Mouse (Mus musculus): ENCODE results near the gene Armc8. TPM values are rescaled to one million over a fixed set of nuclear protein-coding genes. Genes with fewer than 3 reads are reported as not detected.
"Not testable (repeated sequence)": the region's sequence is repeated elsewhere in the genome, so short reads cannot be mapped to it uniquely, and the experiment has no call there.

Armc8 gene
- total RNA-seq (2021): 10 to 100 TPM; 51.2 to 54.6 TPM
- long read RNA-seq, experiment 1, full-length matches to known transcripts: 37 of 54 reads
- long read RNA-seq, experiment 1, partial matches to known transcripts: 9 of 54 reads
- long read RNA-seq, experiment 1, other reads (novel, unspliced or antisense): 8 of 54 reads
- long read RNA-seq, experiment 2, full-length matches to known transcripts: 49 of 68 reads
- long read RNA-seq, experiment 2, partial matches to known transcripts: 3 of 68 reads
- long read RNA-seq, experiment 2, other reads (novel, unspliced or antisense): 16 of 68 reads

- DNase-seq (ENCODE audit: low spot score in 2 of 2): peak; percentile 89 to 90
- intact Hi-C loops (cut with DNase I): no loop called here
These were observed at the start of gene Armc8 for GRCm38 (mm10) chr9:99568347-99569070. Gene Armc8 (minus strand): TSS chr9:99568899.

GRCm38 (mm10) chr9:99612202-99612601 lies 43.5 kb upstream of the Armc8 start, which contains the start of gene A4gnt:
Gene A4gnt (plus strand): TSS chr9:99612502.
- intact Hi-C loops (cut with DNase I): no loop called here
- no peak for DNase-seq (ENCODE audit: low spot score in 2 of 2)

- intact Hi-C loops (cut with DNase I): no loop called here
- DNase-seq (ENCODE audit: low spot score in 2 of 2): no peak
These were observed 34.9 kb upstream of the Armc8 start for GRCm38 (mm10) chr9:99603566-99603965.

GRCm38 (mm10) chr9:99599127-99599526 lies 30.4 kb upstream of the Armc8 start:
- DNase-seq (ENCODE audit: low spot score in 2 of 2); intact Hi-C loops (cut with DNase I): not testable (repeated sequence)

GRCm38 (mm10) chr9:99591144-99591543 lies 22.4 kb upstream of the Armc8 start:
- intact Hi-C loops (cut with DNase I): no loop called here
- DNase-seq (ENCODE audit: low spot score in 2 of 2): no peak

- intact Hi-C loops (cut with DNase I): loop anchor here (5.0 kb wide), 2 partner anchors 45 to 75 kb away; no protein-coding TSS in a partner anchor
These were observed 19.0 kb upstream of the Armc8 start for GRCm38 (mm10) chr9:99587505-99588202.

GRCm38 (mm10) chr9:99580655-99581054 lies 12.0 kb upstream of the Armc8 start:
- DNase-seq (ENCODE audit: low spot score in 2 of 2): peak; percentile 59 to 75
- intact Hi-C loops (cut with DNase I): no loop called here

More at GRCm38 (mm10) chr9:99587505-99588202, 19.0 kb upstream of the Armc8 start:
- DNase-seq (ENCODE audit: low spot score in 2 of 2): peak; percentile 41 to 45

GRCm38 (mm10) chr9:99575677-99576480 lies 7.2 kb upstream of the Armc8 start, which contains the start of gene Dbr1:
Gene Dbr1 (plus strand): TSS chr9:99575799.
- peak; percentile 93 to 95 for DNase-seq (ENCODE audit: low spot score in 2 of 2)
- intact Hi-C loops (cut with DNase I): no loop called here

GRCm38 (mm10) chr9:99569071-99569397 lies 335 bp upstream of the Armc8 start:
- peak in 1 of 2 experiments; percentile 26 for DNase-seq (ENCODE audit: low spot score in 2 of 2)
- intact Hi-C loops (cut with DNase I): no loop called here

- intact Hi-C loops (cut with DNase I): no loop called here
These were observed 714 bp downstream of the Armc8 start for GRCm38 (mm10) chr9:99568023-99568346.

GRCm38 (mm10) chr9:99563714-99564113 lies 5.0 kb downstream of the Armc8 start:
- intact Hi-C loops (cut with DNase I): no loop called here

More at GRCm38 (mm10) chr9:99568023-99568346, 714 bp downstream of the Armc8 start:
- DNase-seq (ENCODE audit: low spot score in 2 of 2): peak; percentile 19 to 21

GRCm38 (mm10) chr9:99560389-99560788 lies 8.3 kb downstream of the Armc8 start:
- intact Hi-C loops (cut with DNase I): no loop called here
- DNase-seq (ENCODE audit: low spot score in 2 of 2): no peak

More at GRCm38 (mm10) chr9:99563714-99564113, 5.0 kb downstream of the Armc8 start:
- DNase-seq (ENCODE audit: low spot score in 2 of 2): peak; percentile 12 to 18

GRCm38 (mm10) chr9:99559557-99559904 lies 9.2 kb downstream of the Armc8 start:
- intact Hi-C loops (cut with DNase I): no loop called here
- no peak for DNase-seq (ENCODE audit: low spot score in 2 of 2)

GRCm38 (mm10) chr9:99558824-99559556 lies 9.7 kb downstream of the Armc8 start:
- no peak for DNase-seq (ENCODE audit: low spot score in 2 of 2)
- intact Hi-C loops (cut with DNase I): no loop called here

GRCm38 (mm10) chr9:99557580-99558300 lies 11.0 kb downstream of the Armc8 start:
- intact Hi-C loops (cut with DNase I): no loop called here
- no peak for DNase-seq (ENCODE audit: low spot score in 2 of 2)

GRCm38 (mm10) chr9:99555253-99555652 lies 13.4 kb downstream of the Armc8 start:
- intact Hi-C loops (cut with DNase I): no loop called here
- no peak for DNase-seq (ENCODE audit: low spot score in 2 of 2)

- intact Hi-C loops (cut with DNase I): no loop called here
- DNase-seq (ENCODE audit: low spot score in 2 of 2): no peak
These were observed 14.6 kb downstream of the Armc8 start for GRCm38 (mm10) chr9:99554052-99554451.

GRCm38 (mm10) chr9:99553049-99553448 lies 15.7 kb downstream of the Armc8 start:
- DNase-seq (ENCODE audit: low spot score in 2 of 2): no peak
- intact Hi-C loops (cut with DNase I): no loop called here

Data from left cerebral cortex, postnatal 14 days (tissue).